Mouse (Mus musculus): ENCODE measurements around the gene Aff1. TPM values are rescaled to one million over a fixed set of nuclear protein-coding genes. Genes with fewer than 3 reads are reported as not detected.

Gene Aff1
- polyA plus RNA-seq, 1 experiment from 2014 or later = 4.3 TPM

DNA sequence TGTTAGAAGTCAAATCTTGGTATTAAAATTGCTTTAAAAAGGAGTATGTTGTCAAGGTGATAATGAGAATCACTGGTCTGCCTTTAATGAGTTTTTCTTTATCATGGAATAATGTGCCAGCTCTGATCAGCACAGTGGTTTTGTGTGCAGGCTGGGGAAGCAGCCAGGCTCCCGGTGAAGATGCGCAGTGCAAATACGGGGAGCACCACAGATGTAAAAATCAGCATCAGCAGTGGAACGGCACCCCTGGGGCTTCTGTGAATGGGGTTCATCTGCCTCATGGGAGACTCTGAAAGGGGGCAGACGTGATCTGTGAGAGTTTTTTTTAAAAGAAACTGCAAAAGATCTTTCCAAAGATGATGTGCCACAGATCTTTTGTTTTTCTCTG, 162.6 kb downstream of the Aff1 start:
- no peak overlapping the region for H3K27ac ChIP-seq (replicated peaks)
- DNase-seq (ENCODE audit: low spot score) = no peak

GRCm38 (mm10) chr5:103855483-103856211, 163.5 kb downstream of the Aff1 start:
- Histone ChIP-seq H3K4me3 (ENCODE audit: low read depth, low read length) (no peak overlapping the region), H3K9me3 (ENCODE audit: control insufficient read depth, low read length) (no peaks in the 10 kb centered on the region), H3K27ac (replicated peaks) (no peak overlapping the region), H3K27me3 (ENCODE audit: control insufficient read depth, insufficient read depth, low read length) (no peaks in the 10 kb centered on the region), H3K4me2 (replicated peaks; ENCODE audit: low read depth) (no peak overlapping the region), H3K36me3 (ENCODE audit: control insufficient read depth, insufficient read depth, low read length) (peaks cover 11% of the 10 kb centered on the region; the same call in 1 of the 2 replicates), H3K9ac (ENCODE audit: low read length) (no peak overlapping the region), H3K4me1 (replicated peaks; ENCODE audit: control insufficient read depth, insufficient read depth) (no peaks in the 10 kb centered on the region)
- WGBS = 67% methylated on average over 14 of the region's 14 CpGs
- DNase-seq (ENCODE audit: low spot score) (peak; percentile 52), ATAC-seq (ENCODE audit: low FRiP score, low TSS enrichment) (peak; percentile 90)
- no peak for TF ChIP-seq EP300 (optimal IDR thresholded peaks at IDR 0.05)

More for the DNA sequence above, 162.6 kb downstream of the Aff1 start:
- Histone ChIP-seq H3K4me3 (ENCODE audit: low read depth, low read length) (no peak overlapping the region), H3K4me2 (replicated peaks; ENCODE audit: low read depth) (no peak overlapping the region), H3K9ac (ENCODE audit: low read length) (no peak overlapping the region), H3K9me3 (ENCODE audit: control insufficient read depth, low read length) (no peaks in the 10 kb centered on the region), H3K4me1 (replicated peaks; ENCODE audit: control insufficient read depth, insufficient read depth) (no peaks in the 10 kb centered on the region), H3K36me3 (ENCODE audit: control insufficient read depth, insufficient read depth, low read length) (peaks cover 13% of the 10 kb centered on the region; the same call in 1 of the 2 replicates), H3K27me3 (ENCODE audit: control insufficient read depth, insufficient read depth, low read length) (no peaks in the 10 kb centered on the region)
- WGBS = 90% methylated on average over 5 of the region's 5 CpGs
- ATAC-seq (ENCODE audit: low FRiP score, low TSS enrichment) = no peak
- TF ChIP-seq EP300 (optimal IDR thresholded peaks at IDR 0.05) = no peak

DNA sequence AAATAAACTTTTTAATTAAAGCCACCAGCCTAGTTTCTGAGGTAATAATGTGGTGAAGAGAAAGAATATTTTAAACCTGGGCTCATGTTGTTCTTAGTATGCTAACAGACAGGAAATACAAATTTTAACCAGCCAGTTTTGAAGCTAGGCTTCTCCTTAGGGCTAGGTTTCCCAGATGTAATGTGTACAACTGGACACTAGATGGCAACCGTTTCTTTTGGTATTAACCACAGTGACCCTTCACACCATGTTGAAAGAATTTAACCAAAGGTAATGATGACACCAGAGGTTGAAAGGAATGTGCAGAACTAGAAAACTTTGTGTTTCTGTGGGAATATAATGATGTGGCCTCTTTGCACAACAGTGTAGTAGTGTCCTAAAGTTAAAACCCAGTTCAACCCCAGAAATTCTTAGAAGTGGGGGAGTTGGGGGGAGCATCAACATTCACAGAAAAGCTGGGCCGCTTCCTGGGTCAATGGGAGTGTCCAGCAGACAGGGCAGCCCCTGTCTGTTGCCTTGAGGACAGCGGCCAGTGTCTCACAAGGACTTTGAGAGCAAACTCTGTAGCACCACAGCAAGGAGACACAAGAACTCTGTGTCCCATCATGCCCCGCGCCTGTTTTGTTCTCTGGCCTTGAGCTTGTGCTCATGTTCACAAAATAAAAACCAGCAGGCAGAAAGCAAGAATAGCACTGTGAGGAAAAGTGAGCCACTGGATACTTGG, 164.3 kb downstream of the Aff1 start:
- TF ChIP-seq CTCF (IDR thresholded peaks at IDR 0.05; ENCODE audit: low read depth) (peak; percentile 83), EP300 (optimal IDR thresholded peaks at IDR 0.05) (no peak)
- Histone ChIP-seq H3K9ac (ENCODE audit: low read length) (no peak overlapping the region), H3K27ac (replicated peaks) (no peak overlapping the region), H3K4me1 (replicated peaks; ENCODE audit: control insufficient read depth, insufficient read depth) (no peaks in the 10 kb centered on the region), H3K4me2 (replicated peaks; ENCODE audit: low read depth) (no peak overlapping the region), H3K27me3 (ENCODE audit: control insufficient read depth, insufficient read depth, low read length) (no peaks in the 10 kb centered on the region), H3K9me3 (ENCODE audit: control insufficient read depth, low read length) (no peaks in the 10 kb centered on the region), H3K4me3 (ENCODE audit: low read depth, low read length) (no peak overlapping the region), H3K36me3 (ENCODE audit: control insufficient read depth, insufficient read depth, low read length) (peaks cover 6% of the 10 kb centered on the region; the same call in 1 of the 2 replicates)
- peak; percentile 78 for ATAC-seq (ENCODE audit: low FRiP score, low TSS enrichment)
- DNase-seq (ENCODE audit: low spot score) = no peak
- WGBS = 62% methylated on average over 5 of the region's 5 CpGs

DNA sequence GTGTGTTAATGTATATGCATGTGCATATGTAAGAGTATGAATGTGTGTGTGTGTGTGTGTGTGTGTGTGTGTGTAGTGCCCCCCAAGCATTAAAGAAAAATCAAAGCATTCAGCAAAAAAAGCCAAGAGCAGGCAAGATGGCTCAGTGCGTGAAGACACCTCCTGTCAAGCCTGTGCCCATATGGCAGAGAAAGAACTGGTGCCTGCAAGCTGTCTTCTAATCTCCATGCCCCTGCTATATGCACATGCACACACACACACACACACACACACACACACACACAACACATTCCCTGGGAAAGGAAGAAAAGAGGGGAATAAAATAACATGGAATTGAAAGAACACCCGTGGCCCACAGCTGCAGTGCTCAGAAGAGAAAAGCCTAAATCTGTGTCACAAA, 165.0 kb downstream of the Aff1 start:
- H3K27me3 ChIP-seq (ENCODE audit: control insufficient read depth, insufficient read depth, low read length) = no peaks in the 10 kb centered on the region
- 94% methylated on average over 2 of the region's 2 CpGs for WGBS
- ATAC-seq (ENCODE audit: low FRiP score, low TSS enrichment) (no peak), DNase-seq (ENCODE audit: low spot score) (no peak)
- no peaks in the 10 kb centered on the region for H3K9me3 ChIP-seq (ENCODE audit: control insufficient read depth, low read length)
- no peak overlapping the region for H3K4me3 ChIP-seq (ENCODE audit: low read depth, low read length)
- H3K4me2 ChIP-seq (replicated peaks; ENCODE audit: low read depth) = no peak overlapping the region
- H3K4me1 ChIP-seq (replicated peaks; ENCODE audit: control insufficient read depth, insufficient read depth) = no peaks in the 10 kb centered on the region
- TF ChIP-seq CTCF (IDR thresholded peaks at IDR 0.05; ENCODE audit: low read depth) (no peak), EP300 (optimal IDR thresholded peaks at IDR 0.05) (no peak)
- no peak overlapping the region for H3K27ac ChIP-seq (replicated peaks)
- no peak overlapping the region for H3K9ac ChIP-seq (ENCODE audit: low read length)
- H3K36me3 ChIP-seq (ENCODE audit: control insufficient read depth, insufficient read depth, low read length) = 0 out of 2 replicates have a peak, but pooled peaks cover 2% of the 10 kb centered on the region

GRCm38 (mm10) chr5:103860622-103861021, 168.4 kb downstream of the Aff1 start:
- 92% methylated on average over 11 of the region's 11 CpGs for WGBS
- no peaks in the 10 kb centered on the region for H3K9me3 ChIP-seq (ENCODE audit: control insufficient read depth, low read length)

GRCm38 (mm10) chr5:103863759-103864158, 171.6 kb downstream of the Aff1 start:
- ATAC-seq (ENCODE audit: low FRiP score, low TSS enrichment) = no peak
- H3K27ac ChIP-seq (replicated peaks) = no peak overlapping the region
- DNase-seq (ENCODE audit: low spot score) = no peak
- H3K4me1 ChIP-seq (replicated peaks; ENCODE audit: control insufficient read depth, insufficient read depth) = no peaks in the 10 kb centered on the region
- no peak overlapping the region for H3K9ac ChIP-seq (ENCODE audit: low read length)
- no peak for TF ChIP-seq EP300 (optimal IDR thresholded peaks at IDR 0.05)
- no peak for TF ChIP-seq CTCF (IDR thresholded peaks at IDR 0.05; ENCODE audit: low read depth)
- no peak overlapping the region for H3K4me2 ChIP-seq (replicated peaks; ENCODE audit: low read depth)
- H3K9me3 ChIP-seq (ENCODE audit: control insufficient read depth, low read length) = no peaks in the 10 kb centered on the region
- no peaks in the 10 kb centered on the region for H3K27me3 ChIP-seq (ENCODE audit: control insufficient read depth, insufficient read depth, low read length)
- WGBS = 90% methylated on average over 4 of the region's 4 CpGs
- H3K4me3 ChIP-seq (ENCODE audit: low read depth, low read length) = no peak overlapping the region
- H3K36me3 ChIP-seq (ENCODE audit: control insufficient read depth, insufficient read depth, low read length) = peaks cover 9% of the 10 kb centered on the region

More at GRCm38 (mm10) chr5:103860622-103861021, 168.4 kb downstream of the Aff1 start:
- Histone ChIP-seq H3K9ac (ENCODE audit: low read length) (no peak overlapping the region), H3K4me2 (replicated peaks; ENCODE audit: low read depth) (no peak overlapping the region), H3K27me3 (ENCODE audit: control insufficient read depth, insufficient read depth, low read length) (no peaks in the 10 kb centered on the region), H3K27ac (replicated peaks) (no peak overlapping the region), H3K4me3 (ENCODE audit: low read depth, low read length) (no peak overlapping the region), H3K36me3 (ENCODE audit: control insufficient read depth, insufficient read depth, low read length) (peaks cover 6% of the 10 kb centered on the region; the same call in 1 of the 2 replicates), H3K4me1 (replicated peaks; ENCODE audit: control insufficient read depth, insufficient read depth) (no peaks in the 10 kb centered on the region)
- ATAC-seq (ENCODE audit: low FRiP score, low TSS enrichment) (no peak), DNase-seq (ENCODE audit: low spot score) (no peak)
- TF ChIP-seq EP300 (optimal IDR thresholded peaks at IDR 0.05) (no peak), CTCF (IDR thresholded peaks at IDR 0.05; ENCODE audit: low read depth) (no peak)

Data from stomach, postnatal 0 days (tissue).